Mouse (Mus musculus) macrophage (primary cell): ENCODE measurements around the gene Anks1. TPM values are rescaled to one million over a fixed set of nuclear protein-coding genes. Genes with fewer than 3 reads are reported as not detected.

ENCODE experiments used
- H3K27ac ChIP-seq: fragments of 350-480 bp; formaldehyde crosslinking; 2 replicates; pipeline ENCODE4 v1.9.0; 2021
- H3K36me3 ChIP-seq: fragments of 350-480 bp; formaldehyde crosslinking; 2 replicates; pipeline ENCODE4 v1.9.0; 2021; ENCODE audit errors: inconsistent target
- H3K4me3 ChIP-seq: fragments of 350-480 bp; formaldehyde crosslinking; 2 replicates; pipeline ENCODE4 v1.9.0; 2021; ENCODE audit errors: inconsistent target
- H3K79me2 ChIP-seq: fragments of 350-480 bp; formaldehyde crosslinking; 2 replicates; pipeline ENCODE4 v1.9.0; 2021; ENCODE audit errors: inconsistent target
- WGBS: methylation state at CpG from one replicate; pipeline ENCODE4 v1.1.7; 2026; ENCODE audit warnings: inconsistent platforms; ENCODE audit not compliant: missing documents; 5-methylcytosine and 5-hydroxymethylcytosine counted together
- polyA plus RNA-seq: library from polyadenylated mRNA; stranded (reverse); fragments of 250-400 nt; gene quantifications from 3 replicates; pipeline ENCODE4 v1.2.4, GENCODE M21; 2018; ENCODE audit warnings: inconsistent platforms
- total RNA-seq, 78 experiments: library from RNA; depleted of rRNA; stranded (reverse); fragments of 250-400 nt; gene quantifications; 1 replicate in 9 of 78; 2 replicates in 24 of 78; 3 replicates in 43 of 78; 4 replicates in 2 of 78; pipeline ENCODE4 v1.2.4; 2018; ENCODE audit warnings: inconsistent platforms in 56 of 78

Gene Anks1
- total RNA-seq (2018; cell fraction: chromatin; rRNA removed), result 100 to 1,000 TPM in 22 of 26 experiments, 10 to 100 TPM in 4; 38.3 to 296 (median 144) TPM
- 10 to 100 TPM; 14.0 to 52.9 (median 29.3) TPM for total RNA-seq (2018; cell fraction: cytosol; rRNA removed)
- total RNA-seq (2018; cell fraction: nucleus; rRNA removed), result 100 to 1,000 TPM in 13 of 26 experiments, 10 to 100 TPM in 13; 34.3 to 144 (median 101) TPM
- 12.3 to 26.5 TPM (median 21.0 TPM) in 3 replicates for polyA plus RNA-seq

GRCm38 (mm10) chr17:27908888-27909621, at the start of gene Anks1:
Gene Anks1, plus strand, starts transcription at chr17:27909306.
- Histone ChIP-seq H3K4me3 (peak within 1 kb of the TSS; percentile 99), H3K79me2 (peaks cover 66% of the 10 kb centered on the region), H3K27ac (peak within 1 kb of the TSS; percentile 91), H3K36me3 (no peaks in the 10 kb centered on the region; the same call in 1 of the 2 replicates)
- WGBS, result under 1% methylated on average over 71 of the region's 78 CpGs

GRCm38 (mm10) chr17:27865461-27865860, 43.6 kb upstream of the Anks1 start:
- Histone ChIP-seq H3K36me3 (no peaks in the 10 kb centered on the region), H3K27ac (no peak overlapping the region), H3K4me3 (no peak overlapping the region), H3K79me2 (peaks cover 99% of the 10 kb centered on the region)
- WGBS, result 87% methylated on average over 2 of the region's 2 CpGs

GRCm38 (mm10) chr17:27866737-27867136, 42.4 kb upstream of the Anks1 start:
- WGBS, result 89% methylated on average over 4 of the region's 4 CpGs
- Histone ChIP-seq H3K79me2 (peaks cover 98% of the 10 kb centered on the region), H3K4me3 (no peak overlapping the region), H3K36me3 (no peaks in the 10 kb centered on the region), H3K27ac (no peak overlapping the region)

DNA sequence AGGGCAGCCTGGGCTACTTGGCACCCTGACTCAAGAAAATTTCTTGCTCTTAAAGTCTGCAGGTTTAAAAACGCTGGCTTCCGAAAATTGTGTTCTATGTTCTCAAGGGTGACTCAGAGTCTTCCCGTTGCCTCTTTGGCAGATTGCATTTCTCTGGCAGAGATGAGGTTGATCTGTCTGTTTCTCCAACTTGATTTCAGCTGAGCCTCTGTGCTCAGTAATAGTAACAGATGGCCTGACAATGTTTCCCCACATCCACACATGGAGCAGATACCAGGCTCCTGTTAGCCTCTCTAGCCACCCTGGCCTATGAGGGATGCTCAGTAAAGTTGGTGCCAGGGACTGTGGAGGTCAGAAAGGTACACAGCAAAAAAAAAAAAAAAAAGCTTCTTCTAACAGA, 37.3 kb upstream of the Anks1 start:
- Histone ChIP-seq H3K79me2 (peaks cover 93% of the 10 kb centered on the region), H3K27ac (no peak overlapping the region), H3K4me3 (no peak overlapping the region), H3K36me3 (no peaks in the 10 kb centered on the region)
- 96% methylated on average over 3 of the region's 3 CpGs for WGBS

DNA sequence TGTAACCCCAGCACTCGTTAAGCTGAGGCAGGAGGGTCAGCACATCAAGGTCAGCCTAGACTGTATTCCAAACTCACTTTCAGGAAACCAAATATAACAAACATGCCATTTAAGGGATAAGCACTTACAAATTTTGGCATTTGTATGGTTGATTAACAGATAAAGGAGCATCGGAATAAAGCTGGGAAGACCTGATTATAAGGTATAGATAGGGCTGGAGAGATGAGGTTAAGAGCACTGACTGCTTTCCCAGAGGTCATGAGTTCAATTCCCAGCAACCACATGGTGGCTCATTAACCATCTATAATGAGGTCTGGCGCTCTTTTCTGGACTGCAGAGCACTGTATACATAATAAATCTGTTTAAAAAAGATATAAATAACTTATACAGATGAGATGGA, 35.5 kb upstream of the Anks1 start:
- Histone ChIP-seq H3K27ac (no peak overlapping the region), H3K4me3 (no peak overlapping the region)
- WGBS, result 100% methylated on average over 3 of the region's 3 CpGs

DNA sequence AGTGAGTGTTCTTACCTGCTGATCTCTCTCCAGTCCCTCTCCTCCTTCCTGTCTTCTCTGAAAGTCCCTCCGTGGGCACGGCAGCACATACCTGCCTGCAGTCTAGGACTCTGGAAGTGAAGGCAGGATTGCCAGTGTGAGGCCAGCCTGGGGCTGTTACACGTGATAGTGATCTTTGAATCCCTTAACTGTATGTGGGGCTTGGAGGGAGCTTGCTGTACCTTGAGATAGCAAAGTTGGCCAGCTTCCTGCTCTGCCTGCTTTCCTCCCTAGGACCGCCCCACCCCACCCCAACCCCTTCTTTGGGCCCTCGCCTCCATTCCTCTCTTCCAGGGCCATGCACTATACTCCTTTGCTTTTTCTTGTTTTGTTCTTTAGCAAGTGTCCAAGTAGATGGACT, 34.6 kb upstream of the Anks1 start:
- Histone ChIP-seq H3K27ac (no peak overlapping the region), H3K36me3 (peaks cover 24% of the 10 kb centered on the region; the same call in 1 of the 2 replicates), H3K4me3 (no peak overlapping the region), H3K79me2 (peaks cover 66% of the 10 kb centered on the region)
- 75% methylated on average over 5 of the region's 5 CpGs for WGBS

More for the DNA sequence above, 35.5 kb upstream of the Anks1 start:
- Histone ChIP-seq H3K36me3 (peaks cover 15% of the 10 kb centered on the region; the same call in 1 of the 2 replicates), H3K79me2 (peaks cover 76% of the 10 kb centered on the region)

GRCm38 (mm10) chr17:27881518-27881917, 27.6 kb upstream of the Anks1 start:
- Histone ChIP-seq H3K79me2 (no peaks in the 10 kb centered on the region; the same call in 1 of the 2 replicates), H3K36me3 (peaks cover 92% of the 10 kb centered on the region), H3K4me3 (no peak overlapping the region), H3K27ac (no peak overlapping the region)
- 88% methylated on average over 11 of the region's 11 CpGs for WGBS

DNA sequence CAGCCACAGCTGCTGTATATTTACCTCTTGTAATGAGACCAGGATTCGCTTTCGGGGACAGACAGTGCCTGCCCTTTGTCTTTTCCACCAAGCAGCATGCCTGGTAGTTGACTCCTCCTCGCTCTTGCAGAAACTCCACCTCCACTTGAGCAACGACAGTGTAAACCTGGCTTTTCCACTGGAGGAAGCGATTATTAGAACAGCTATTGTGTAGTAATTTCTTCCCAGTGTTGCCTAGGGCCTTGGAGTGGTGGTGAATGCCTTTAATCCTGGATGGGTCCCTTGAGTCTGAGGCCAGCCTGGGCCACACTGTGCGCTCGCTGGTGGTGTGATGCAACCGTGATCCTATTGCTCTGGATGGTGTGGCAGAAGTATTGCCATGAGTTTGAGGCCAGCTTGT, 26.0 kb upstream of the Anks1 start:
- 88% methylated on average over 8 of the region's 8 CpGs for WGBS
- peaks cover 98% of the 10 kb centered on the region for H3K36me3 ChIP-seq
- H3K4me3 ChIP-seq, result no peak overlapping the region
- no peak overlapping the region for H3K27ac ChIP-seq
- no peaks in the 10 kb centered on the region for H3K79me2 ChIP-seq

- Histone ChIP-seq H3K79me2 (no peaks in the 10 kb centered on the region), H3K36me3 (peaks cover 94% of the 10 kb centered on the region), H3K27ac (no peak overlapping the region), H3K4me3 (no peak overlapping the region)
- WGBS, result 93% methylated on average over 6 of the region's 6 CpGs
Observed at GRCm38 (mm10) chr17:27883994-27884393, 25.1 kb upstream of the Anks1 start.

GRCm38 (mm10) chr17:27886499-27887210, 22.5 kb upstream of the Anks1 start:
- Histone ChIP-seq H3K36me3 (peaks cover 94% of the 10 kb centered on the region), H3K27ac (no peak overlapping the region), H3K79me2 (no peaks in the 10 kb centered on the region), H3K4me3 (no peak overlapping the region)
- WGBS, result 93% methylated on average over 19 of the region's 19 CpGs

DNA sequence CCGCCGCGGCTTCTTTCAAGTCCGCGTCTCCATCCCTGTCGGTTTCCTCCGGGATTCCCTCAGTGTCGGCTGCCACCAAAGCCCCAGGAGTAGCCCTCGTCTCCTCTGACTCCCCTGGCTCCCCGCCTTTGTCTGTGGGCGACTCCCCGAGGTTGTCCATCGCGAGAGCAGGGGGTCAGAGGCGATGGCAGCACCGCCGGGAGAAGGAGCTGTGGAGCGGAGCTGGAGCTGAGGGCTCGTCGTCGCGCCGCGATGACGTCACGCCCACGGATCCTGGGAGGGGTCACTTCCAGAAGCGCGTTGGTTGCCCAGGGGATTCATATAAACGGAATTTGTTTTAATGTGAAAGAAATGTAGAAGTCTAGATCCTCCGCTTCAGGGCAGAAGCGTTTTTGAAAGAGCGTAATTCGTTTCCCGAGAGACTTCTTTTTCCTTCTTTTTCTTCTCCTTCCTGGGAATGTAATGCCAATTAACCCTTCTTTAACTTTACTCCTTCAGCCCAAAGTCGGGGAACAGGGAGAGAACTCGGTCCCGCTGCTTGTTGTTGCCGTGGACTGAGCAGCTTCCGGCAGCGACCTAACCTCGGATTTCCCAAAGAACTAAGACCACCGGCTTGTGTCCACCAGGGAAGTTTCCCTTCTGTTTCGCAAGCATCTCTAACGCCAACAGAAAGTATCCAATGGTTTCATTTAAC, 1.4 kb upstream of the Anks1 start:
- WGBS, result 1% methylated on average over 45 of the region's 45 CpGs

GRCm38 (mm10) chr17:27908206-27908887, 759 bp upstream of the Anks1 start:
- peaks cover 59% of the 10 kb centered on the region for H3K79me2 ChIP-seq
- H3K4me3 ChIP-seq, result peak overlapping the region; percentile 99
- peak overlapping the region; percentile 46 for H3K27ac ChIP-seq
- H3K36me3 ChIP-seq, result peaks cover 6% of the 10 kb centered on the region; the same call in 1 of the 2 replicates
- WGBS, result under 1% methylated on average over 11 of the region's 12 CpGs

More for the DNA sequence above, 1.4 kb upstream of the Anks1 start:
- peaks cover 12% of the 10 kb centered on the region; the same call in 1 of the 2 replicates for H3K36me3 ChIP-seq
- H3K27ac ChIP-seq, result peak overlapping the region; percentile 46
- H3K4me3 ChIP-seq, result peak overlapping the region; percentile 99
- H3K79me2 ChIP-seq, result peaks cover 52% of the 10 kb centered on the region

GRCm38 (mm10) chr17:27909622-27910500, 755 bp downstream of the Anks1 start, which contains the start of gene Taf11:
Gene Taf11, minus strand, starts transcription at chr17:27909844.
- H3K27ac ChIP-seq, result peak within 1 kb of the TSS; percentile 91
- peak within 1 kb of the TSS; percentile 99 for H3K4me3 ChIP-seq
- H3K36me3 ChIP-seq, result no peaks in the 10 kb centered on the region; the same call in 1 of the 2 replicates
- H3K79me2 ChIP-seq, result peaks cover 69% of the 10 kb centered on the region
- WGBS, result under 1% methylated on average over 53 of the region's 53 CpGs
